Mouse (Mus musculus): ENCODE results near the gene Btbd18. TPM values are rescaled to one million over a fixed set of nuclear protein-coding genes. Genes with fewer than 3 reads are reported as not detected.
A peak's percentile ranks its signal among the peaks of the same experiment; 100 is the strongest.
"Not testable (repeated sequence)": the region's sequence is repeated elsewhere in the genome, so short reads cannot be mapped to it uniquely, and the experiment has no call there.

The Btbd18 gene
- polyA plus RNA-seq, 1 experiment from 2014 or later, result 0.14 TPM

- Histone ChIP-seq H3K27me3 (replicated peaks; ENCODE audit: low read depth, poor library complexity, severe bottlenecking) (no peaks in the 10 kb centered on the region), H3K4me3 (peak within 1 kb of the TSS; percentile 83), H3K36me3 (replicated peaks) (peaks cover 17% of the 10 kb centered on the region), H3K27ac (replicated peaks) (peak within 1 kb of the TSS; percentile 95), H3K4me1 (peaks cover 23% of the 10 kb centered on the region), H3K9me3 (no peaks in the 10 kb centered on the region)
- DNase-seq (ENCODE audit: low spot score), result peak; percentile 86
- under 1% methylated on average over 15 of the region's 15 CpGs for WGBS
These were observed 8.2 kb upstream of the Btbd18 start, which contains the start of gene Ctnnd1 for GRCm38 (mm10) chr2:84650464-84651195. Gene Ctnnd1, minus strand, starts transcription at chr2:84650765.

- DNase-seq (ENCODE audit: low spot score), result no peak
- Histone ChIP-seq H3K4me3 (no peak overlapping the region), H3K27ac (replicated peaks) (no peak overlapping the region), H3K9me3 (no peaks in the 10 kb centered on the region), H3K36me3 (replicated peaks) (no peaks in the 10 kb centered on the region), H3K27me3 (replicated peaks; ENCODE audit: low read depth, poor library complexity, severe bottlenecking) (no peaks in the 10 kb centered on the region), H3K4me1 (peaks cover 12% of the 10 kb centered on the region)
These were observed 5.5 kb upstream of the Btbd18 start for GRCm38 (mm10) chr2:84653354-84653753.

- 74% methylated on average over 1 of the region's 1 CpGs for WGBS
- peaks cover 3% of the 10 kb centered on the region; the same call in 1 of the 2 replicates for H3K4me1 ChIP-seq
- H3K27ac ChIP-seq (replicated peaks), result no peak overlapping the region
- no peak for DNase-seq (ENCODE audit: low spot score)
- peaks cover 4% of the 10 kb centered on the region; the same call in 1 of the 2 replicates for H3K9me3 ChIP-seq
- H3K4me3 ChIP-seq, result no peak overlapping the region
- H3K36me3 ChIP-seq (replicated peaks), result no peaks in the 10 kb centered on the region
- no peaks in the 10 kb centered on the region for H3K27me3 ChIP-seq (replicated peaks; ENCODE audit: low read depth, poor library complexity, severe bottlenecking)
These were observed 3.0 kb upstream of the Btbd18 start for GRCm38 (mm10) chr2:84655864-84656263.

GRCm38 (mm10) chr2:84660253-84660652, 1.4 kb downstream of the Btbd18 start:
- WGBS, result 68% methylated on average over 3 of the region's 3 CpGs

GRCm38 (mm10) chr2:84662866-84663265, 4.0 kb downstream of the Btbd18 start:
- Histone ChIP-seq H3K9me3 (peaks cover 4% of the 10 kb centered on the region; the same call in 1 of the 2 replicates), H3K27ac (replicated peaks) (no peak overlapping the region), H3K36me3 (replicated peaks) (peaks cover 8% of the 10 kb centered on the region), H3K4me3 (no peak overlapping the region), H3K27me3 (replicated peaks; ENCODE audit: low read depth, poor library complexity, severe bottlenecking) (no peaks in the 10 kb centered on the region), H3K4me1 (no peaks in the 10 kb centered on the region)
- WGBS, result 28% methylated on average over 2 of the region's 2 CpGs
- peak; percentile 41 for DNase-seq (ENCODE audit: low spot score)

More at GRCm38 (mm10) chr2:84660253-84660652, 1.4 kb downstream of the Btbd18 start:
- no peak overlapping the region for H3K27ac ChIP-seq (replicated peaks)
- H3K36me3 ChIP-seq (replicated peaks), result no peaks in the 10 kb centered on the region
- no peak overlapping the region for H3K4me3 ChIP-seq
- H3K4me1 ChIP-seq, result no peaks in the 10 kb centered on the region
- H3K27me3 ChIP-seq (replicated peaks; ENCODE audit: low read depth, poor library complexity, severe bottlenecking), result no peaks in the 10 kb centered on the region
- peaks cover 4% of the 10 kb centered on the region; the same call in 1 of the 2 replicates for H3K9me3 ChIP-seq
- DNase-seq (ENCODE audit: low spot score), result no peak

GRCm38 (mm10) chr2:84666081-84666480, 7.2 kb downstream of the Btbd18 start:
- Histone ChIP-seq H3K27ac (replicated peaks) (no peak overlapping the region), H3K9me3 (no peaks in the 10 kb centered on the region), H3K36me3 (replicated peaks) (peaks cover 24% of the 10 kb centered on the region), H3K4me3 (no peak overlapping the region), H3K4me1 (peaks cover 11% of the 10 kb centered on the region), H3K27me3 (replicated peaks; ENCODE audit: low read depth, poor library complexity, severe bottlenecking) (no peaks in the 10 kb centered on the region)
- DNase-seq (ENCODE audit: low spot score), result no peak
- WGBS, result 58% methylated on average over 12 of the region's 12 CpGs

GRCm38 (mm10) chr2:84669828-84670568, 11.1 kb downstream of the Btbd18 start:
- H3K27me3 ChIP-seq (replicated peaks; ENCODE audit: low read depth, poor library complexity, severe bottlenecking), result no peaks in the 10 kb centered on the region
- no peaks in the 10 kb centered on the region for H3K9me3 ChIP-seq
- peaks cover 50% of the 10 kb centered on the region for H3K36me3 ChIP-seq (replicated peaks)
- H3K4me3 ChIP-seq, result peak overlapping the region; percentile 93
- no peak for DNase-seq (ENCODE audit: low spot score)
- H3K27ac ChIP-seq (replicated peaks), result peak overlapping the region; percentile 99
- peaks cover 13% of the 10 kb centered on the region for H3K4me1 ChIP-seq
- WGBS, result 3% methylated on average over 39 of the region's 39 CpGs

- H3K27ac ChIP-seq (replicated peaks), result peak within 1 kb of the TSS; percentile 99
- H3K27me3 ChIP-seq (replicated peaks; ENCODE audit: low read depth, poor library complexity, severe bottlenecking), result no peaks in the 10 kb centered on the region
- WGBS, result 0% methylated on average over 20 of the region's 20 CpGs
- H3K4me1 ChIP-seq, result peaks cover 13% of the 10 kb centered on the region
- DNase-seq (ENCODE audit: low spot score), result peak; percentile 94
- H3K36me3 ChIP-seq (replicated peaks), result peaks cover 56% of the 10 kb centered on the region
- H3K4me3 ChIP-seq, result peak within 1 kb of the TSS; percentile 93
- no peaks in the 10 kb centered on the region for H3K9me3 ChIP-seq
These were observed 11.7 kb downstream of the Btbd18 start, which contains the start of gene Selenoh for GRCm38 (mm10) chr2:84670569-84670933. Gene Selenoh, minus strand, starts transcription at chr2:84670770.

- 72% methylated on average over 4 of the region's 5 CpGs for WGBS
- not testable (repeated sequence) for H3K27ac ChIP-seq (replicated peaks); H3K27me3 ChIP-seq (replicated peaks; ENCODE audit: low read depth, poor library complexity, severe bottlenecking); H3K9me3 ChIP-seq; DNase-seq (ENCODE audit: low spot score)
- Histone ChIP-seq H3K4me1 (peaks cover 18% of the 10 kb centered on the region), H3K4me3 (peak overlapping the region; percentile 93; the same call in 1 of the 2 replicates), H3K36me3 (replicated peaks) (peaks cover 65% of the 10 kb centered on the region)
These were observed 12.7 kb downstream of the Btbd18 start for GRCm38 (mm10) chr2:84671535-84671934.

GRCm38 (mm10) chr2:84677270-84677967, 18.5 kb downstream of the Btbd18 start:
- peak overlapping the region; percentile 80 for H3K27ac ChIP-seq (replicated peaks)
- 12% methylated on average over 22 of the region's 22 CpGs for WGBS
- H3K4me1 ChIP-seq, result peaks cover 25% of the 10 kb centered on the region
- H3K36me3 ChIP-seq (replicated peaks), result peaks cover 63% of the 10 kb centered on the region
- no peaks in the 10 kb centered on the region for H3K9me3 ChIP-seq
- H3K4me3 ChIP-seq, result peak overlapping the region; percentile 73
- no peaks in the 10 kb centered on the region for H3K27me3 ChIP-seq (replicated peaks; ENCODE audit: low read depth, poor library complexity, severe bottlenecking)
- DNase-seq (ENCODE audit: low spot score), result no peak

GRCm38 (mm10) chr2:84677968-84678880, 19.3 kb downstream of the Btbd18 start, which contains the start of the genes Gm28635 and Med19:
Gene Gm28635, minus strand, starts transcription at chr2:84678041.
Gene Med19, plus strand, starts transcription at chr2:84678402.
- Histone ChIP-seq H3K36me3 (replicated peaks) (peaks cover 63% of the 10 kb centered on the region), H3K9me3 (no peaks in the 10 kb centered on the region), H3K27me3 (replicated peaks; ENCODE audit: low read depth, poor library complexity, severe bottlenecking) (no peaks in the 10 kb centered on the region), H3K27ac (replicated peaks) (peak within 1 kb of the TSS; percentile 82), H3K4me1 (peaks cover 25% of the 10 kb centered on the region), H3K4me3 (peak within 1 kb of the TSS; percentile 73)
- WGBS, result under 1% methylated on average over 44 of the region's 44 CpGs
- peak; percentile 94 for DNase-seq (ENCODE audit: low spot score)
